Mouse (Mus musculus): Measurements from ENCODE around the gene Adgrl2.

Gene Adgrl2

GRCm38 (mm10) chr3:148850821-148851220 is 139.5 kb downstream of the Adgrl2 start:
- in situ Hi-C loops (cut with MboI; ENCODE audit: low pct_unique_long_range_greater_than_20kb in 1 of 2, low sequenced_read_pairs in 2 of 2, unreplicated experiment in 1 of 2): no loop called here

- in situ Hi-C loops (cut with MboI; ENCODE audit: low pct_unique_long_range_greater_than_20kb in 1 of 2, low sequenced_read_pairs in 2 of 2, unreplicated experiment in 1 of 2): no loop called here
Observed at GRCm38 (mm10) chr3:148848366-148848765, 142.0 kb downstream of the Adgrl2 start.

GRCm38 (mm10) chr3:148844182-148844581 is 146.2 kb downstream of the Adgrl2 start:
- in situ Hi-C loops (cut with MboI; ENCODE audit: low pct_unique_long_range_greater_than_20kb in 1 of 2, low sequenced_read_pairs in 2 of 2, unreplicated experiment in 1 of 2): no loop called here

- in situ Hi-C loops (cut with MboI; ENCODE audit: low pct_unique_long_range_greater_than_20kb in 1 of 2, low sequenced_read_pairs in 2 of 2, unreplicated experiment in 1 of 2): no loop called here
Observed at GRCm38 (mm10) chr3:148842533-148842932, 147.8 kb downstream of the Adgrl2 start.

- in situ Hi-C loops (cut with MboI; ENCODE audit: low pct_unique_long_range_greater_than_20kb in 1 of 2, low sequenced_read_pairs in 2 of 2, unreplicated experiment in 1 of 2): no loop called here
Observed at GRCm38 (mm10) chr3:148838835-148839296, 151.5 kb downstream of the Adgrl2 start.

GRCm38 (mm10) chr3:148838095-148838834 is 152.1 kb downstream of the Adgrl2 start:
- in situ Hi-C loops (cut with MboI; ENCODE audit: low pct_unique_long_range_greater_than_20kb in 1 of 2, low sequenced_read_pairs in 2 of 2, unreplicated experiment in 1 of 2): no loop called here

GRCm38 (mm10) chr3:148835136-148835535 is 155.2 kb downstream of the Adgrl2 start:
- in situ Hi-C loops (cut with MboI; ENCODE audit: low pct_unique_long_range_greater_than_20kb in 1 of 2, low sequenced_read_pairs in 2 of 2, unreplicated experiment in 1 of 2): no loop called here

- in situ Hi-C loops (cut with MboI; ENCODE audit: low pct_unique_long_range_greater_than_20kb in 1 of 2, low sequenced_read_pairs in 2 of 2, unreplicated experiment in 1 of 2): no loop called here
Observed at GRCm38 (mm10) chr3:148833070-148833769, 157.1 kb downstream of the Adgrl2 start.

GRCm38 (mm10) chr3:148832001-148832400 is 158.4 kb downstream of the Adgrl2 start:
- in situ Hi-C loops (cut with MboI; ENCODE audit: low pct_unique_long_range_greater_than_20kb in 1 of 2, low sequenced_read_pairs in 2 of 2, unreplicated experiment in 1 of 2): no loop called here

- in situ Hi-C loops (cut with MboI; ENCODE audit: low pct_unique_long_range_greater_than_20kb in 1 of 2, low sequenced_read_pairs in 2 of 2, unreplicated experiment in 1 of 2): no loop called here
Observed at GRCm38 (mm10) chr3:148828519-148828918, 161.8 kb downstream of the Adgrl2 start.

GRCm38 (mm10) chr3:148823551-148823950 is 166.8 kb downstream of the Adgrl2 start:
- in situ Hi-C loops (cut with MboI; ENCODE audit: low pct_unique_long_range_greater_than_20kb in 1 of 2, low sequenced_read_pairs in 2 of 2, unreplicated experiment in 1 of 2): no loop called here

GRCm38 (mm10) chr3:148821632-148822031 is 168.7 kb downstream of the Adgrl2 start:
- in situ Hi-C loops (cut with MboI; ENCODE audit: low pct_unique_long_range_greater_than_20kb in 1 of 2, low sequenced_read_pairs in 2 of 2, unreplicated experiment in 1 of 2): no loop called here

- in situ Hi-C loops (cut with MboI; ENCODE audit: low pct_unique_long_range_greater_than_20kb in 1 of 2, low sequenced_read_pairs in 2 of 2, unreplicated experiment in 1 of 2): no loop called here
Observed at GRCm38 (mm10) chr3:148819323-148820046, 170.9 kb downstream of the Adgrl2 start.

GRCm38 (mm10) chr3:148818414-148819105 is 171.8 kb downstream of the Adgrl2 start:
- in situ Hi-C loops (cut with MboI; ENCODE audit: low pct_unique_long_range_greater_than_20kb in 1 of 2, low sequenced_read_pairs in 2 of 2, unreplicated experiment in 1 of 2): no loop called here

- in situ Hi-C loops (cut with MboI; ENCODE audit: low pct_unique_long_range_greater_than_20kb in 1 of 2, low sequenced_read_pairs in 2 of 2, unreplicated experiment in 1 of 2): no loop called here
Observed at GRCm38 (mm10) chr3:148817491-148817890, 172.9 kb downstream of the Adgrl2 start.

GRCm38 (mm10) chr3:148813121-148813520 is 177.2 kb downstream of the Adgrl2 start:
- in situ Hi-C loops (cut with MboI; ENCODE audit: low pct_unique_long_range_greater_than_20kb in 1 of 2, low sequenced_read_pairs in 2 of 2, unreplicated experiment in 1 of 2): no loop called here

- in situ Hi-C loops (cut with MboI; ENCODE audit: low pct_unique_long_range_greater_than_20kb in 1 of 2, low sequenced_read_pairs in 2 of 2, unreplicated experiment in 1 of 2): no loop called here
Observed at GRCm38 (mm10) chr3:148812059-148812458, 178.3 kb downstream of the Adgrl2 start.

GRCm38 (mm10) chr3:148806977-148807376 is 183.4 kb downstream of the Adgrl2 start:
- in situ Hi-C loops (cut with MboI; ENCODE audit: low pct_unique_long_range_greater_than_20kb in 1 of 2, low sequenced_read_pairs in 2 of 2, unreplicated experiment in 1 of 2): no loop called here
